Mouse (Mus musculus): ENCODE measurements around the gene Gm266. TPM values are rescaled to one million over a fixed set of nuclear protein-coding genes. Genes with fewer than 3 reads are reported as not detected.

Gene Gm266
- polyA plus RNA-seq, 1 experiment from 2014 or later = 123 TPM

DNA sequence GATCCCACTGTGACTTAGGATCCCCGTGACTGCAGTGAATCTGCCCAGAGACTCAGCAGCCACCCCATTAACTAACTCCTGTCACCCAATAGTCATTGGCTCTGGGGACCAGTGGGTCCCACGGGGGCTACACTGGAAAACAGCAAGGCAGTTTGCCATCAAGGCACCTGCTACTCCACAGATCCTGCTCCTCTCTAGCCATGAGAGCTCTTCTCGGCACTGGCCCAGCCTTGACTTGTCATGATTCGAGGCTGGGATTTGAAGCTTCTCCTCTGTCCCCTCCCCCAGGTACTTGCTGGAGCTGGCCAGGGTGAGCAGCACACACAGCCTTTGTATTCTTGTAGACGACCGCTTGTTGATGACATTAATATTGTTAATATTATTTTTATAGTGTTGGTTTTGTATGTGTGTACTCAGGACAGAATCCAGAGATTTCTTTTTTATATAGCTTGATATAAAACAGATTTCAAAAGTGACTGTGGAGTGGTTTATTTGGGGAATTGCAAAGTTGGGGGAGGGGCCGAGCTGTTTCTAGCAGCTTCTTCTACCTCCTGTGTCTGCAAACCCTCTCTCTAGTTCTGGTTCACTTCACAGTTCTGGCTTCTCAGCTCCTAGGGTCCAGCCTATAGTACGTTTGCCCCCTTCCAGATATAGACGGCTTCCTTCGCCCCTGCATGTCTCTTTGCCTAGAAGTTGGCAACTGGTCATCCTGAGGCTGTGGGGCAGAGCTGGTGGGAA is 30.9 kb downstream of the Gm266 start:
- WGBS = 67% methylated on average over 10 of the region's 10 CpGs
- Histone ChIP-seq H3K4me2 (replicated peaks; ENCODE audit: low read depth, low read length) (no peak overlapping the region), H3K4me1 (ENCODE audit: control insufficient read depth, insufficient read depth, low read length) (peaks cover 34% of the 10 kb centered on the region), H3K27ac (ENCODE audit: low read depth, low read length) (no peak overlapping the region), H3K4me3 (ENCODE audit: low read length) (no peak overlapping the region), H3K27me3 (ENCODE audit: control insufficient read depth, insufficient read depth, low read length) (peaks cover 11% of the 10 kb centered on the region), H3K36me3 (ENCODE audit: control insufficient read depth, insufficient read depth, low read length) (0 out of 2 replicates have a peak, but pooled peaks cover 3% of the 10 kb centered on the region), H3K9ac (ENCODE audit: low read depth, low read length) (no peak overlapping the region), H3K9me3 (ENCODE audit: control insufficient read depth, low read length) (no peaks in the 10 kb centered on the region)
- ATAC-seq (ENCODE audit: low FRiP score, low TSS enrichment) = no peak

DNA sequence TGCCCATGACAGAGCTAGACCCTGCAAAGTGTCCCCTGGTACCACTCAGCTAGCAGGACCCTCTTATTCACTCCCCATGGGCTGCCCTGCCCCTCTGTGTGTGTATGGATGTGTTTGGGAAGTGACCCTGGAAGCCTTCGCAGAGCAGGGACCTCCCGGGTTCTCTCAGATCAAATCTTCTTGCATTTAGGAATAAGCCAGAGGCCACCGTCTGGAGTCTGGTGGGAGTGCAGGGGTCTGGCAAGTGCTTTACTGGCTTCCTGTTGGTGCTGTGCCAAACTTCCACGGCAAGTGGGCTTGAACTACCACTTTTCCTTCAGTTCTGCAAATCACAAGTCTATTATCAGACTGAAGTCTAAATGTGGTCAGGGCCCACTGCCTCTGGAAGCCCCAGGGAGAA is 31.6 kb downstream of the Gm266 start:
- H3K9ac ChIP-seq (ENCODE audit: low read depth, low read length) = no peak overlapping the region
- H3K36me3 ChIP-seq (ENCODE audit: control insufficient read depth, insufficient read depth, low read length) = 0 out of 2 replicates have a peak, but pooled peaks cover 3% of the 10 kb centered on the region
- no peak for ATAC-seq (ENCODE audit: low FRiP score, low TSS enrichment)
- H3K4me2 ChIP-seq (replicated peaks; ENCODE audit: low read depth, low read length) = no peak overlapping the region
- peaks cover 11% of the 10 kb centered on the region for H3K27me3 ChIP-seq (ENCODE audit: control insufficient read depth, insufficient read depth, low read length)
- H3K9me3 ChIP-seq (ENCODE audit: control insufficient read depth, low read length) = no peaks in the 10 kb centered on the region
- peaks cover 41% of the 10 kb centered on the region for H3K4me1 ChIP-seq (ENCODE audit: control insufficient read depth, insufficient read depth, low read length)
- no peak overlapping the region for H3K27ac ChIP-seq (ENCODE audit: low read depth, low read length)
- H3K4me3 ChIP-seq (ENCODE audit: low read length) = no peak overlapping the region
- 19% methylated on average over 4 of the region's 4 CpGs for WGBS

DNA sequence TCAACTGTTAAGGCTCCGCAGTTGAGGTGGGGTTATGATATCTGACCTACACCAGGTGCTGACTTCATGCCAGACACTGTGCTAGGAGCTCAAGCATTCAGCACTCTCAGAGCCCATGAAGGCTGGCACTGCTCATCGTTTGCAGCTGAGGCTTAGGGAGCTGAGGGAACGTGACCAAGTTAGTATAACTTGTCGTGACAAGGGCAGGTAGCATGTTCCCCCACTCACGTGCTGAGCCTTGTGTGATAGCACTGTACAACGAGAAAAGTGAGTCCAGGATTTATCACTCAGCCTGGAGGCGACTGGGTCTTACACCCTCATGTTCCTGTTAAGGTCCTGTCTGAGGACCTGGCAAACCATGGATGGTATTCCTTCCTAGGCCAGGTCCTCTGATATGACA is 34.1 kb downstream of the Gm266 start:
- Histone ChIP-seq H3K4me1 (ENCODE audit: control insufficient read depth, insufficient read depth, low read length) (peaks cover 66% of the 10 kb centered on the region), H3K4me2 (replicated peaks; ENCODE audit: low read depth, low read length) (no peak overlapping the region), H3K4me3 (ENCODE audit: low read length) (no peak overlapping the region), H3K27me3 (ENCODE audit: control insufficient read depth, insufficient read depth, low read length) (peaks cover 33% of the 10 kb centered on the region), H3K9me3 (ENCODE audit: control insufficient read depth, low read length) (no peaks in the 10 kb centered on the region), H3K36me3 (ENCODE audit: control insufficient read depth, insufficient read depth, low read length) (0 out of 2 replicates have a peak, but pooled peaks cover 3% of the 10 kb centered on the region), H3K27ac (ENCODE audit: low read depth, low read length) (no peak overlapping the region), H3K9ac (ENCODE audit: low read depth, low read length) (no peak overlapping the region)
- no peak for ATAC-seq (ENCODE audit: low FRiP score, low TSS enrichment)
- WGBS = 76% methylated on average over 7 of the region's 7 CpGs

DNA sequence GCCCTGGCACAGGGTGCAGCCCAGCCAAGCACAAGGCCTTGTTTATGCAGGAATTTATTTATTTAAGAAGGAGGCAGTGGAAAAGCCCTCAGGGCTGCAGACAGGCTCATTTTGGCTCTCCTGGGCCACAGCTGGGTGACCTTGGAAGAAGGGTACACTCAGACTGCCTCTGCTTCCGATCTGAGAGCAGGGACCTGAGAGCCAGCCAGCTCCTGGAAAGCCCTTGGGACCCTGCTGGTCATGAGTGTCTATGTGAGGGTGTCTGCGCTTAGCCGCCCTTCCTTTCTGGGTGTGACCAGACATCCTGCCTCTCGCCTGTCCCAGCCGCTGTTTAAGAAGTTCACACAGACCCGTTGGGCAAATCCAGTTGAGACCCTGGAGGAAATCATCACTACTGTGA is 35.3 kb downstream of the Gm266 start:
- Histone ChIP-seq H3K9ac (ENCODE audit: low read depth, low read length) (0 out of 2 replicates have a peak overlapping the region, but pooled peaks have one; percentile 18), H3K36me3 (ENCODE audit: control insufficient read depth, insufficient read depth, low read length) (0 out of 2 replicates have a peak, but pooled peaks cover 3% of the 10 kb centered on the region), H3K4me3 (ENCODE audit: low read length) (no peak overlapping the region), H3K4me1 (ENCODE audit: control insufficient read depth, insufficient read depth, low read length) (peaks cover 71% of the 10 kb centered on the region), H3K9me3 (ENCODE audit: control insufficient read depth, low read length) (no peaks in the 10 kb centered on the region), H3K4me2 (replicated peaks; ENCODE audit: low read depth, low read length) (no peak overlapping the region), H3K27ac (ENCODE audit: low read depth, low read length) (peak overlapping the region; percentile 51; the same call in 1 of the 2 replicates), H3K27me3 (ENCODE audit: control insufficient read depth, insufficient read depth, low read length) (peaks cover 45% of the 10 kb centered on the region)
- ATAC-seq (ENCODE audit: low FRiP score, low TSS enrichment) = no peak
- 43% methylated on average over 6 of the region's 6 CpGs for WGBS

DNA sequence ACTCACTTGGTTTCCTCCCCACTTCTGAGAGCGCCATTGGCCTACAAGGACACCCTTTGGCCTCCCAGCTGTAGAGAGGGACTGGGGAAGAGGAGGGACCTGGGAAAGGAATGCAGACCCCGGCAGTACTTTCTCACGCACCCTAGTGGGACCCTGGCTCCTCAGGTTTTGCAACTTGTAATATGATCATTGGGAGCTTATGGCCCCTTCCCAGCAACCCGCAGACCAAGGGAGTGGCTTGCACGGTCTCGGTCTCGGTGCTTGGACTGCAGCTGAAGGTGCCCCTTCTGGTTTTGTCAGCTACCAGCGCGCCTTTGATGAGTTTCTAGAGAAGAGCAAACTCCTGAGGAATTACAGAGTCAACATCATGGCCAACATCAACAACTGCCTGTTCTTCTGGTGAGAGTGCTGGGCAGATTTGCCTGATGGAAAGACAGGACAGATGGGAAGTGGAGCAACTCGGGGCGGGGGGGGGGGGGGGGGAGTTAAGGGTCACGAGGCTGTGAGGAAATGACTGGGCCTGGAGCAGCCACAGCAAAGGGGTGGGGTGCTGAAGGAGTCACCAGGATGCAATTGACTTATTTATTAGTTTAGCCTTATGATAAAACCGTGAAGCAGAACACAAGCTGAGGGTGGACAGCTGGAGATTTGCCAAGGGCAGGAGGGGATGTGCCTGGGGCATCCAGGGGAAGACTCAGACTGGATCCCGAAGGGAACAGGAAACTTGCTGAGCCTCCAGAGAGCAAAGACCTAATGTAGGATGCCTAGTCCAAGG is 36.5 kb downstream of the Gm266 start:
- Histone ChIP-seq H3K9ac (ENCODE audit: low read depth, low read length) (0 out of 2 replicates have a peak overlapping the region, but pooled peaks have one; percentile 8), H3K27me3 (ENCODE audit: control insufficient read depth, insufficient read depth, low read length) (peaks cover 58% of the 10 kb centered on the region), H3K4me3 (ENCODE audit: low read length) (peak overlapping the region; percentile 2; the same call in 1 of the 2 replicates), H3K36me3 (ENCODE audit: control insufficient read depth, insufficient read depth, low read length) (0 out of 2 replicates have a peak, but pooled peaks cover 3% of the 10 kb centered on the region), H3K4me1 (ENCODE audit: control insufficient read depth, insufficient read depth, low read length) (peaks cover 63% of the 10 kb centered on the region), H3K4me2 (replicated peaks; ENCODE audit: low read depth, low read length) (peak overlapping the region; percentile 12; the same call in 1 of the 2 replicates), H3K27ac (ENCODE audit: low read depth, low read length) (peak overlapping the region; percentile 51), H3K9me3 (ENCODE audit: control insufficient read depth, low read length) (no peaks in the 10 kb centered on the region)
- WGBS = 9% methylated on average over 14 of the region's 14 CpGs
- ATAC-seq (ENCODE audit: low FRiP score, low TSS enrichment) = 0 out of 2 replicates have a peak, but pooled peaks have one; percentile 16

DNA sequence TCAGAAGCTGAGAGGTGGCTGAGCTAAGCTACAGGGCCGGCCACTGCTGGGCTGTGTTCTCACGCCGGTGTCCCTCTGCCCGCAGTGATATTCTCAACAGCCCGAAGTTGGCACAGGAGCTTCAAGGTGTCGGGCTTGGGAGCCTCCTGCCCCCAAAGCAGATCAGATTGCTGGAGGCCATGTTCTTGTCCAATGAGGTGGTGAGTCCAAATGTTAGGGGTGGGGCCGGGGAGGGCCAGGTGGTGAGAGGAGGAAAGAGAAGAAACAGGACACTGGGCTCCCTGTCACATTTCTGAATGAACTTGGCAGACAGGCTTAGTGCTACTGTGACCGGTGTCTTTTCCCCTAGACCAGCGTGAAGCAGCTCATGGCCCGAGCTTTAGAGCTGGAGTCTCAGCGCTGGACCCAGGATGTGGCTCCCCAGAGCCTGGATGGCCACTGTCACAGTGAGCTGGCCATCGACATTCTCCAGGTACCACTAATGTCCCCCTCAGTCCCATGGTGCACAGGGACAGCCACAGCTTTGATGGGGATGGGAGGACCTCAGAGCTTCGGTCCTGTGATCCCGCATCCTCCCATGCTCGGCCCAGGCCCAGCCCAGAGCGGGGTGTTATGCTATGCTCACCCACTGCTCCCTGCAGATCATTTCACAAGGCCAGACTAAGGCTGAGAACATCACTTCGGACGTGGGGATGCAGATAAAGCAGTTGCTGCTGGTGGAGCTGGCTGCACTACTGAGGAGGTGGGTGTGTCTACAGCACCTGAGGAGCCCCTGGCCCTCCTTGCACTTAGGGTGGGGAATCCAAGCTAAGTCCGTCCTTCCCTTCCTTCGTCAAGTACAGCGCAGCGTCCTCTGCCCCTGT is 37.5 kb downstream of the Gm266 start:
- H3K36me3 ChIP-seq (ENCODE audit: control insufficient read depth, insufficient read depth, low read length) = 0 out of 2 replicates have a peak, but pooled peaks cover 3% of the 10 kb centered on the region
- no peak overlapping the region; the same call in 1 of the 2 replicates for H3K4me2 ChIP-seq (replicated peaks; ENCODE audit: low read depth, low read length)
- H3K9me3 ChIP-seq (ENCODE audit: control insufficient read depth, low read length) = no peaks in the 10 kb centered on the region
- H3K27ac ChIP-seq (ENCODE audit: low read depth, low read length) = 0 out of 2 replicates have a peak overlapping the region, but pooled peaks have one; percentile 51
- peaks cover 59% of the 10 kb centered on the region for H3K4me1 ChIP-seq (ENCODE audit: control insufficient read depth, insufficient read depth, low read length)
- 0 out of 2 replicates have a peak overlapping the region, but pooled peaks have one; percentile 2 for H3K4me3 ChIP-seq (ENCODE audit: low read length)
- WGBS = 21% methylated on average over 22 of the region's 22 CpGs
- peaks cover 68% of the 10 kb centered on the region for H3K27me3 ChIP-seq (ENCODE audit: control insufficient read depth, insufficient read depth, low read length)
- no peak overlapping the region for H3K9ac ChIP-seq (ENCODE audit: low read depth, low read length)
- no peak for ATAC-seq (ENCODE audit: low FRiP score, low TSS enrichment)

DNA sequence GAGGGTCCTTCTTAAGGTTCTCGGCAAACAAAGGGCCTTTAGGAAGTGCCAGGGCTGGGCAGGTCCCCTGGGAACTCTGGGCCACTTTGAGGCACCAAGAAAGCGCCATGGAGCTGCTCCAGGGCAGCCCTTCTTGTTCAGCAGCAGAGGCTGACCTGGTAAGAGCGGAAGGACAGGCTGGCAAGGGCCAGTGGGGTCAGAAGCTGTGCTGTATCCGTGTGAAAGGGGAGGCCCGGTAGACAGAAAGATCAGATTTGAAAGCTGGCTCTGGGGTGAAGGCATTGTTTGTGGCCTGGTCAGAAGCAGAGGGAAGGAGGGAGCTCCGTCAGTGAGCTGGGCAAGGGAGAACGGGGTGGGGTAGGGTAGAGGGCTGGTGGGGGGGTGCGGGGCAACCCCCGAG is 38.3 kb downstream of the Gm266 start:
- no peak overlapping the region; the same call in 1 of the 2 replicates for H3K4me2 ChIP-seq (replicated peaks; ENCODE audit: low read depth, low read length)
- no peak for ATAC-seq (ENCODE audit: low FRiP score, low TSS enrichment)
- no peak overlapping the region for H3K4me3 ChIP-seq (ENCODE audit: low read length)
- no peak overlapping the region; the same call in 1 of the 2 replicates for H3K9ac ChIP-seq (ENCODE audit: low read depth, low read length)
- H3K27ac ChIP-seq (ENCODE audit: low read depth, low read length) = no peak overlapping the region
- no peaks in the 10 kb centered on the region for H3K9me3 ChIP-seq (ENCODE audit: control insufficient read depth, low read length)
- peaks cover 59% of the 10 kb centered on the region for H3K4me1 ChIP-seq (ENCODE audit: control insufficient read depth, insufficient read depth, low read length)
- 0 out of 2 replicates have a peak, but pooled peaks cover 3% of the 10 kb centered on the region for H3K36me3 ChIP-seq (ENCODE audit: control insufficient read depth, insufficient read depth, low read length)
- 35% methylated on average over 9 of the region's 9 CpGs for WGBS
- H3K27me3 ChIP-seq (ENCODE audit: control insufficient read depth, insufficient read depth, low read length) = peaks cover 73% of the 10 kb centered on the region

DNA sequence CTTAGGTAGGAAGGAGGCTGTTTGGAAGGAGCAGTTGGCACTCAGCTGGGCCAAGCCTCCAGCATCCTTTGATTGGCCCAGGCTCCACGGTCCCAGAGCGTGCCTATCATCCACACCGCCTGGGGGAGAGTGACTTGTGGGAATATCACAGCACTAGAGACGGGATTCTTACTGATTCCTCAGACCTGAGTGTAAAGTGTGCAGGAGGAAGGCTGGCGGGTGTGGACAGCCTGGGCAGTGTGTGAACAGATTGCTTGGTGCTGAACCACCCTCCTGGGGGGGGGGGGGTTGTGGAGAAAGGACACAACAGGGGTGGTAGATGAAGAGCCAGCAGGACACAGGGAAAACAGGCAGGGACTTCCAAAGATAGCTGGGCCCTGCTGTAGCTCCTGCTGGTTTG is 38.9 kb downstream of the Gm266 start:
- Histone ChIP-seq H3K9me3 (ENCODE audit: control insufficient read depth, low read length) (no peaks in the 10 kb centered on the region), H3K9ac (ENCODE audit: low read depth, low read length) (no peak overlapping the region), H3K27me3 (ENCODE audit: control insufficient read depth, insufficient read depth, low read length) (peaks cover 75% of the 10 kb centered on the region), H3K36me3 (ENCODE audit: control insufficient read depth, insufficient read depth, low read length) (0 out of 2 replicates have a peak, but pooled peaks cover 3% of the 10 kb centered on the region), H3K27ac (ENCODE audit: low read depth, low read length) (no peak overlapping the region), H3K4me2 (replicated peaks; ENCODE audit: low read depth, low read length) (no peak overlapping the region), H3K4me1 (ENCODE audit: control insufficient read depth, insufficient read depth, low read length) (peaks cover 64% of the 10 kb centered on the region), H3K4me3 (ENCODE audit: low read length) (0 out of 2 replicates have a peak overlapping the region, but pooled peaks have one; percentile 6)
- WGBS = 28% methylated on average over 5 of the region's 5 CpGs
- ATAC-seq (ENCODE audit: low FRiP score, low TSS enrichment) = no peak

Data from kidney, embryonic 14.5 days (tissue).